Mouse (Mus musculus) midbrain, embryonic 13.5 days (tissue): ENCODE data around the gene Umps. TPM values are rescaled to one million over a fixed set of nuclear protein-coding genes. Genes with fewer than 3 reads are reported as not detected.
A peak's percentile ranks its signal among the peaks of the same experiment; 100 is the strongest.

Source experiments
- ATAC-seq: fragments of 200-750 bp; cut with Nextera tagmentation; 2 replicates; pipeline ENCODE4 v1.8.0; 2017; ENCODE audit warnings: mild to moderate bottlenecking, moderate TSS enrichment, moderate library complexity
- H3K27ac ChIP-seq: fragments of 300-500 bp; sonication (generic); 2 replicates; pipeline ENCODE4 v1.5.1; 2015; ENCODE audit warnings: inconsistent platforms, mild to moderate bottlenecking, moderate library complexity
- H3K27me3 ChIP-seq: fragments of 300-500 bp; sonication (generic); 2 replicates; pipeline ENCODE4 v1.6.1; 2015; ENCODE audit warnings: mild to moderate bottlenecking, inconsistent platforms
- H3K36me3 ChIP-seq: fragments of 300-500 bp; sonication (generic); 2 replicates; pipeline ENCODE4 v1.6.1; 2015; ENCODE audit warnings: mild to moderate bottlenecking, inconsistent platforms
- H3K4me1 ChIP-seq: fragments of 300-500 bp; sonication (generic); replicated peaks from 2 replicates; pipeline ENCODE4 v1.6.1; 2015; ENCODE audit warnings: inconsistent platforms
- H3K4me2 ChIP-seq: fragments of 300-500 bp; sonication (generic); replicated peaks from 2 replicates; pipeline ENCODE4 v1.6.1; 2015; ENCODE audit warnings: moderate library complexity, mild to moderate bottlenecking, inconsistent platforms
- H3K4me3 ChIP-seq: fragments of 300-500 bp; sonication (generic); replicated peaks from 2 replicates; pipeline ENCODE4 v1.5.1; 2015; ENCODE audit warnings: mild to moderate bottlenecking, inconsistent platforms
- H3K9ac ChIP-seq: fragments of 300-500 bp; sonication (generic); replicated peaks from 2 replicates; pipeline ENCODE4 v1.6.1; 2015; ENCODE audit warnings: mild to moderate bottlenecking, inconsistent platforms
- H3K9me3 ChIP-seq: fragments of 300-500 bp; sonication (generic); 2 replicates; pipeline ENCODE4 v1.6.1; 2016; ENCODE audit warnings: mild to moderate bottlenecking, inconsistent platforms
- WGBS: fragments of 180-500 bp; shearing (Covaris S2); methylation state at CpG from one replicate; pipeline ENCODE4 v1.1.7; 2015; 5-methylcytosine and 5-hydroxymethylcytosine counted together
- polyA plus RNA-seq: library from polyadenylated mRNA; unstranded; fragments of >200 nt; fragmentation: Nextera tagmentation; extraction: Ambion mirVana; gene quantifications from 2 replicates; pipeline ENCODE4 v1.2.1, GENCODE M21; 2015

Umps gene
- polyA plus RNA-seq, 1 experiment from 2014 or later: 29.3 TPM

GRCm38 (mm10) chr16:33953008-33953407, 13.8 kb downstream of the Umps start:
- Histone ChIP-seq H3K27me3 (no peaks in the 10 kb centered on the region), H3K4me2 (no peak overlapping the region), H3K4me1 (no peaks in the 10 kb centered on the region), H3K36me3 (peaks cover 50% of the 10 kb centered on the region), H3K9ac (no peak overlapping the region), H3K27ac (no peak overlapping the region), H3K4me3 (no peak overlapping the region), H3K9me3 (no peaks in the 10 kb centered on the region)
- 89% methylated on average over 4 of the region's 4 CpGs for WGBS
- ATAC-seq: no peak

- H3K4me3 ChIP-seq: no peak overlapping the region
- no peaks in the 10 kb centered on the region for H3K9me3 ChIP-seq
- peaks cover 32% of the 10 kb centered on the region for H3K36me3 ChIP-seq
- no peak overlapping the region for H3K4me2 ChIP-seq
- no peak overlapping the region for H3K9ac ChIP-seq
- no peaks in the 10 kb centered on the region for H3K27me3 ChIP-seq
- no peak overlapping the region for H3K27ac ChIP-seq
- WGBS: 36% methylated on average over 4 of the region's 4 CpGs
- no peaks in the 10 kb centered on the region for H3K4me1 ChIP-seq
- ATAC-seq: peak; percentile 71
These were observed 16.0 kb downstream of the Umps start for GRCm38 (mm10) chr16:33950830-33951229.

- no peaks in the 10 kb centered on the region for H3K9me3 ChIP-seq
- H3K36me3 ChIP-seq: peaks cover 27% of the 10 kb centered on the region
- H3K4me1 ChIP-seq: no peaks in the 10 kb centered on the region
- no peaks in the 10 kb centered on the region for H3K27me3 ChIP-seq
- ATAC-seq: 0 out of 2 replicates have a peak, but pooled peaks have one; percentile 24
- no peak overlapping the region for H3K4me3 ChIP-seq
- no peak overlapping the region for H3K27ac ChIP-seq
- no peak overlapping the region for H3K4me2 ChIP-seq
- WGBS: 87% methylated on average over 6 of the region's 6 CpGs
- H3K9ac ChIP-seq: no peak overlapping the region
These were observed 16.5 kb downstream of the Umps start for GRCm38 (mm10) chr16:33950386-33950785.

- Histone ChIP-seq H3K36me3 (peaks cover 2% of the 10 kb centered on the region), H3K9me3 (no peaks in the 10 kb centered on the region), H3K4me3 (no peak overlapping the region), H3K27me3 (no peaks in the 10 kb centered on the region), H3K4me1 (no peaks in the 10 kb centered on the region), H3K27ac (no peak overlapping the region), H3K9ac (no peak overlapping the region), H3K4me2 (no peak overlapping the region)
- ATAC-seq: no peak
- 86% methylated on average over 17 of the region's 17 CpGs for WGBS
These were observed 18.9 kb downstream of the Umps start for GRCm38 (mm10) chr16:33947664-33948571.

- no peak overlapping the region for H3K4me3 ChIP-seq
- H3K9ac ChIP-seq: no peak overlapping the region
- 80% methylated on average over 7 of the region's 7 CpGs for WGBS
- H3K27me3 ChIP-seq: no peaks in the 10 kb centered on the region
- H3K4me1 ChIP-seq: peaks cover 17% of the 10 kb centered on the region
- H3K27ac ChIP-seq: no peak overlapping the region
- no peaks in the 10 kb centered on the region for H3K9me3 ChIP-seq
- no peaks in the 10 kb centered on the region for H3K36me3 ChIP-seq
- no peak for ATAC-seq
- H3K4me2 ChIP-seq: no peak overlapping the region
These were observed 20.8 kb downstream of the Umps start for GRCm38 (mm10) chr16:33946021-33946420.

GRCm38 (mm10) chr16:33944772-33945171, 22.1 kb downstream of the Umps start:
- Histone ChIP-seq H3K9me3 (no peaks in the 10 kb centered on the region), H3K27me3 (no peaks in the 10 kb centered on the region), H3K27ac (no peak overlapping the region), H3K4me2 (no peak overlapping the region), H3K9ac (no peak overlapping the region), H3K4me3 (no peak overlapping the region), H3K36me3 (no peaks in the 10 kb centered on the region), H3K4me1 (peaks cover 19% of the 10 kb centered on the region)
- no peak for ATAC-seq
- 59% methylated on average over 6 of the region's 6 CpGs for WGBS

GRCm38 (mm10) chr16:33944126-33944525, 22.7 kb downstream of the Umps start:
- H3K4me1 ChIP-seq: peaks cover 19% of the 10 kb centered on the region
- no peaks in the 10 kb centered on the region for H3K9me3 ChIP-seq
- H3K9ac ChIP-seq: no peak overlapping the region
- H3K4me2 ChIP-seq: no peak overlapping the region
- ATAC-seq: no peak
- H3K4me3 ChIP-seq: no peak overlapping the region
- WGBS: 75% methylated on average over 4 of the region's 4 CpGs
- H3K36me3 ChIP-seq: no peaks in the 10 kb centered on the region
- H3K27ac ChIP-seq: no peak overlapping the region
- H3K27me3 ChIP-seq: no peaks in the 10 kb centered on the region

DNA sequence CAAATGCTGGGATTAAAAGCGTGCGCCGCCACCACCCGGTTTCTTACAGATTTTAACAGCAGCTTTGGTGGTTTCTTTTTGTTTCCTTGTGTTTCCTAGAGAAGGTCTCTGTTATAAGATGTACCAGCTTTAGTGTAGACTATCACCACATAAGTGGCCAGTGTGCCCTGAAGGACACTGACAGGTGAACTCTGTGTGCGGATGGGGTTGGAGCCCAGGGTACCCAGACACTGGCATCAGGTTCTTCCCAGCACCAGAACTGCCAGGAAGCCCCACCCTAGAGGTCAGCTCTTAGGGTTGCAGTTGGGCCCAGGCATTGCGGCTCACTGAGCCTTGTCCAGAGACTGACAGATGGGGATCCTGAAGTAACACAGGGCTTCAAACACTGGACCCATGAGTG, 23.4 kb downstream of the Umps start:
- Histone ChIP-seq H3K4me1 (peaks cover 19% of the 10 kb centered on the region), H3K27ac (no peak overlapping the region), H3K9ac (no peak overlapping the region), H3K4me3 (no peak overlapping the region), H3K9me3 (no peaks in the 10 kb centered on the region), H3K27me3 (no peaks in the 10 kb centered on the region), H3K4me2 (no peak overlapping the region), H3K36me3 (no peaks in the 10 kb centered on the region)
- ATAC-seq: no peak
- 97% methylated on average over 6 of the region's 6 CpGs for WGBS

DNA sequence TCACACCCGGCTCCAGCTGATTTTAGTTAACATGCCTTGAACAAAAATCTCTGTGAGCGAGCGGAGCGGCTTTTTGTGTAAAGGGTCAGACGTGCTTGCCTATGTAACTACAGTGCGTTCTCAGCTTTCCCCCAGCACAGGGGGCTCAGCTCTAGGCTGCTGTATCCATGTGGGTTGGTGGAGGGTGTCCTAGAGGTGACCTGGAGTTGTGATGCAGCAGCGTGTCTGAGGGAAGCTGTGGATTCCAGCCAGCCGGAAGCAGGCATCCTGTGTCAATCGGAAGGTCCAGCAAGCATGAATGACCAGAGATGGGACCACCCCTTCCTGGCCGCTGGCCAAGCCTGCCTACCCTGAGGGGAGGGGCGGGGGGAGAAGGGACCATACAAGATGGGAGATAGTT, 24.5 kb downstream of the Umps start:
- ATAC-seq: no peak
- Histone ChIP-seq H3K4me3 (no peak overlapping the region), H3K9ac (no peak overlapping the region), H3K27me3 (no peaks in the 10 kb centered on the region), H3K4me2 (no peak overlapping the region), H3K9me3 (no peaks in the 10 kb centered on the region), H3K4me1 (peaks cover 19% of the 10 kb centered on the region), H3K27ac (no peak overlapping the region), H3K36me3 (no peaks in the 10 kb centered on the region)
- WGBS: 61% methylated on average over 11 of the region's 11 CpGs

GRCm38 (mm10) chr16:33941271-33941781, 25.5 kb downstream of the Umps start:
- Histone ChIP-seq H3K27ac (peak overlapping the region; percentile 51), H3K4me1 (peaks cover 19% of the 10 kb centered on the region), H3K4me2 (no peak overlapping the region), H3K4me3 (no peak overlapping the region), H3K9me3 (no peaks in the 10 kb centered on the region), H3K27me3 (no peaks in the 10 kb centered on the region), H3K36me3 (no peaks in the 10 kb centered on the region), H3K9ac (0 out of 2 replicates have a peak overlapping the region, but pooled peaks have one; percentile 10)
- WGBS: 59% methylated on average over 11 of the region's 11 CpGs
- ATAC-seq: peak; percentile 51

GRCm38 (mm10) chr16:33940095-33940494, 26.7 kb downstream of the Umps start:
- H3K27me3 ChIP-seq: no peaks in the 10 kb centered on the region
- no peak overlapping the region for H3K9ac ChIP-seq
- no peak overlapping the region for H3K27ac ChIP-seq
- WGBS: 92% methylated on average over 5 of the region's 5 CpGs
- H3K4me3 ChIP-seq: no peak overlapping the region
- H3K4me1 ChIP-seq: peaks cover 19% of the 10 kb centered on the region
- no peaks in the 10 kb centered on the region for H3K9me3 ChIP-seq
- H3K36me3 ChIP-seq: no peaks in the 10 kb centered on the region
- H3K4me2 ChIP-seq: no peak overlapping the region
- no peak for ATAC-seq

DNA sequence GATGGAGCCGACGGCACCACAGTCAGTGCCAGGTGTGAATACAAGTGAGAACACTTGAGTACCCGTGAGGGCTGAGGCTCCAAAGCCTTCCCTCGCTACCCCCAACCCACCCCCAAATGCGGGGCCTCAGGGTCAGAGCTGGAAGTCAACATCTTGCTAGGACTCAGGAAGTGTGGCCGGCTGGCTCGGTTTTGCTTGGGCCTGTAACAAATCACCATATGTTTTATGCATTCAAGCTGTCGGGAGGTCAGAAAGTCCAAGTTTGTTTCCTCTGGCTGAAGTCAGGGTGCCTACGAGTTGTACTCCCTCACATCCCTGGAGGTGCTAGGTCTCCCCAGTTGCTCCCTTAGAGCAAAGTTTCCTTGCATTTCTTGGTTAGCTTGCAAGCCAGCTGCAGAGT, 27.2 kb downstream of the Umps start:
- no peak overlapping the region for H3K27ac ChIP-seq
- H3K4me2 ChIP-seq: no peak overlapping the region
- H3K9me3 ChIP-seq: no peaks in the 10 kb centered on the region
- H3K9ac ChIP-seq: no peak overlapping the region
- 86% methylated on average over 9 of the region's 9 CpGs for WGBS
- no peaks in the 10 kb centered on the region for H3K36me3 ChIP-seq
- peaks cover 22% of the 10 kb centered on the region for H3K4me1 ChIP-seq
- H3K27me3 ChIP-seq: no peaks in the 10 kb centered on the region
- H3K4me3 ChIP-seq: no peak overlapping the region
- no peak for ATAC-seq
